Mouse (Mus musculus) right cerebral cortex, postnatal 4 days (tissue): ENCODE results near the gene Sgcg.

ENCODE experiments used
- DNase-seq: peaks from one replicate; pipeline ENCODE4 v3.0.0-alpha.2; 2022

The Sgcg gene

DNA sequence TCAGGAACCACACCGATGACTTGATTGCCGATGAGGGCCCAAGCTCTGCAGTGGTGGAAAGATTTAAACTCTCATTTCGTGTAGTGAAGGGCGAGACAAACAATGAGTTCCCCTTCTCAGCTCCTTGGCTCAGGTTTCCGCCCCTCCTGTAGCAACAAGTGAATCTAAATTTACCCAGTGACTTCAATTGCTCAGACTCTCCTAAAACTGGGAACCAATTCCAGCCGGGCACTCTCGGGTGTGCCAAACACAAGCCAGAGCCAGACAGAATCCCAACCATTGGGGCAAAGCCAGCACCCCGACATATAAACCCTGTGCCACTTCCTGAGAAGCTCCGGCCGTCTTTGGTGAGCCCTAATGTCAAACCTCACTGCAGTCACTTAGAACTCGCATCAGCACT lies at the start of gene Sgcg:
TSS of gene Sgcg (minus strand) at position 139 of the 400 bp plus-strand sequence.
- DNase-seq: no peak

DNA sequence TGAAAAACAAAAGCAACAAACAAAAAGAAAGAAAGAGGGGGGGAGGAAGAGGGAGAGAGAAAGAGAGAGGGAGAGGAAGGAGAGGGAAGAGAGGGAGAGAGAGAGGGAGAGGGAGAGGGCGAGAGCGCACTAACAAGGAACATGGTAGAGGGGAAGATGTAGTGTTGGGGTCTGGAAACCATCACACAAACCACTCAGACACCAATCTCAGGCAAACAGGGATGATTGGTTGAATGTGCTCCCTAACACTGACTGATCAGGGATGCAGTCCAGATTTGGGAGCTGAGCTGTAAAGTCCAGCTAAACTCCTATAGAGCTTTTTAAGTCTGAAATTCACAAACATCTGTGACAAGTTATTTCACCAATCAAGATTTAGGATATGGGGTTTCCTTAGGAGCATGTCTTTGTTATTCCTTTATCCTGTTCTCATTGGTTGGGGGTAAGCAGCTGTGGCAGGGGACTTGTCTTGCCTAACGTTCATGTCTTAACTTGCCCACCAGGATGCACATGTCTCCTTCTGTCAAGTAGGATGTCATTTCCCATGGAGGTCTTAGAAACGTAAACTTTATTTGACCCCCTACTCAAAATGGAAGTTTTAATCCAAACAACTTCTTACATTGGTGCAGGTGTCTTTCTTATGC lies 45.8 kb upstream of the Sgcg start:
- DNase-seq: no peak

DNA sequence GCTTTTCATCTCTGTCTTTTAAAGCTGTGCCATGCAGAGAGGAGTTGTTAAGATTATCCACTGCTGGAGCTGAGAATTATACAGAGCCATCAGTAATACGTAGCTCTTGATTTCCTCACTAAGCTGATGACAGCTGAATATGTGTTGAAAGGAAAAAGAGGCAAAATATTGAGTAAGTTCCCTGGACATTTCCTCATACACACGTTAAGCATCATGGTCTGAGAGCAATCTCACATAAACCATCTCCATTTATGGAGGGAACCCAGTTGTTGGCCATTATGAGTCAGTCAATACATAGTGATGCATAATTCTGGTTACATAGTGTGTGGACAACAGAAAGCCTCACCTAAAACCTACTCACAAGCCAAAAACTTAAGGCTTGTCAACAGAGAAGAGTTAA lies 44.1 kb upstream of the Sgcg start:
- no peak for DNase-seq

DNA sequence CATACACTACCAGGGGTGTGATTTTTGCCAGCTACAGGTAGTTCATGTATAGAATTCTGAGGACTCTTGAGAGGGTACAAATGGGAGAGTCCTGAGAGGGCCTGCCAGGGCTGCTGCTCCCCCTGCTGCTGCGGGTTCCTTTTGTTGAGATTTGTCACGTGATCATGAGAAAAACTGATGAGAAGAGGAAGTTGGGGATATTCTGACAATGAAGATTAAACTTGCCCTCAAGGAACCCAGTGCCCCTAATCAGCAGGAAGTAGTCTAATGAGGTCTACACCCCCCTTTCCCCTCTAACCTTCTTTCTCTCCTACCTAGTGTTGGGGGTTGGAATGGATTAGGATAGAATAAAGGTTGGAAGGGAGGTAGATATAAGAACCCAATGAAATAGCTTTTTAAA lies 43.0 kb upstream of the Sgcg start:
- no peak for DNase-seq

DNA sequence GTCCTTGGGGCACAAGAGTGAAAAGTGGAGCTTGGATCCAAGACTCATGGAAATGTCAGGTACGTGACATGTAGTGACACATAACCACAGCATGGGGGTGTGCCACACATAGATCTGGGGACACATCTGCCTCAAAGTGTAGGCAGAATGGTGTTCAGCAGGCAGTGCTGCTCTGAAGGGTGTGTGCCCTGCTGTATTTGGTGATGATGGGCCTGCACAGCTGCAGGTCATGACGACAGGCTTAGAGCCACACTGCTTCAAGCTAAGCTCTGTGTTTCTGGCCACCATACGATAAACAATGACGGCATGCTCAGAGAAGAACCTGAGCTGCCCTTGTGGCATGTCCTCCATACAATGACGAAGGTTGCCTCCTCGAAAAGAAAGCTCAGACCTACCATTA lies 41.5 kb upstream of the Sgcg start:
- DNase-seq: no peak

DNA sequence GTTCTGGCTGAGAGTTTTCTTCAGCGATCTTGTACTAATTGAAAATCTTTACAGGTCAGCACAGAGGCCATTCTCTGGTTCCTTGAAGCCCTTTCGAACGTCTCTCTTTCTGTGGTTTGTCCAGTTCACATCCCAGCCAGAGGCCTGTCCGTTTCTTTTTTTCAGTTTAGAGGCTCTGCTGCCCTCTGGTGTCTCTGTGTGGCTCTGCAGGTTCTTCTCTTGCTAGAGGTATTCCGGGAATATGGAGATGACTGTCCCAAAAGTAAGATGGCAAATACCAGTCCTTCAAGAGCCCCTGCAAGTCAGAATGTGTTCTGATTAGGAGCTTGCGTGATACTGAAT lies 36.4 kb upstream of the Sgcg start:
- peak; percentile 62 for DNase-seq

DNA sequence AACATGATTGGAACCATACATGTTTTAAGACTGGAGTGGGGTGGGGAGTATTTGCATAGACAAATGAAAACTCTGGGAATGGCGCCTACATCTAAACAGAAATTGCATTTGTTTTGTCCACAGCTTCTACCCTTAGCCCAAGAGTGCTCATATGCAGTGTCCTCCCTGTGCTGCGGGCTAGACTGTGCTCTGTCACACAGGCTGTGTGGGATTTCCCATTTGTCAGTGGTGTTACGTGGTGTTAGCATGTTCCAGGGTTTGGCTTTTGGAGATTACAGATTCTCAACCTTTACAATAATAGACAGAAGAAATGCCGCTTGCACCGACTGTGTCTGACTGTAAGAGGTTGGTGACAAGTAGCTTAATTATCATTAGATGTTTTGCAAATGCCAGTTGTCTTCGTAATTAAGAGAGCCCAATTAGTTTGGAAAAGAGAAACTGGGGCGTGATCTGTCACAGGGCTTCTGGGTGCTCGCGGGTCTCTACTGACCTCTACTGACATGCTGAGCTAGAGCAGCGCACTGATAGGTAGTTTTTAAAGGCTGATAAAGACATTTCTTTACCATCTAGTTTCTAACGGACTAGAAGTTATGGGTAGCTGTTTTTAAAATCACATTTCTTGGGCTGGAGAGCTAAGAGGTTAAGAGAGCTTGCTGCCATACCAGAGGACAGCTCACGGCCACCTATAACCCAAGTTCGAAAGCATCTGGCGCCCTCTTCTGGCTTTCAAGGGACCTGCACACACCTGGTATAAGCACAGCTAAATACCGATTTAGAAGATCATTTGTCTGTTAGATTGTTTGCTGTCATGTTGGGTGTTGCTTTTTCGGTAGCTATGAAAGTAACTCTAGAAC lies 35.8 kb upstream of the Sgcg start:
- peak; percentile 51 for DNase-seq

DNA sequence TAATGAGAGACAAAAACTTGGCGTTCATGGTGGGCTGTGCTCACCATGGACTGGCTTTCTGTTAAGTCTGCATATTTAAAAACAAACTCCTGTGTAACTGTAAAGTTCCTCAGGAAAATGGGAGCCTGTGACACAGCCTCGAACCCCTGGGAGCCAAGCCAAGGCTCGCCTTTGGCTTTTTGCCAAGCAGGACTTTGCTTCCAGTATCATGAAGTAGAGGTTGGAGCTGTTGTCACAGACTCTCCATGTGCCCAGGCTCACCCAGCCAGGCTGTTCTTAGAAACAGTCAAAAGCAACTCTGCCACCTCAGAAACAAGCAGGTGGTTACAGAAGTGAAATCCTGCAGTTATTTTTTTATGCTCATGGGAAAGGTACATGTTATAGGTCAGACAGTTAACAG lies 32.4 kb upstream of the Sgcg start:
- no peak for DNase-seq

DNA sequence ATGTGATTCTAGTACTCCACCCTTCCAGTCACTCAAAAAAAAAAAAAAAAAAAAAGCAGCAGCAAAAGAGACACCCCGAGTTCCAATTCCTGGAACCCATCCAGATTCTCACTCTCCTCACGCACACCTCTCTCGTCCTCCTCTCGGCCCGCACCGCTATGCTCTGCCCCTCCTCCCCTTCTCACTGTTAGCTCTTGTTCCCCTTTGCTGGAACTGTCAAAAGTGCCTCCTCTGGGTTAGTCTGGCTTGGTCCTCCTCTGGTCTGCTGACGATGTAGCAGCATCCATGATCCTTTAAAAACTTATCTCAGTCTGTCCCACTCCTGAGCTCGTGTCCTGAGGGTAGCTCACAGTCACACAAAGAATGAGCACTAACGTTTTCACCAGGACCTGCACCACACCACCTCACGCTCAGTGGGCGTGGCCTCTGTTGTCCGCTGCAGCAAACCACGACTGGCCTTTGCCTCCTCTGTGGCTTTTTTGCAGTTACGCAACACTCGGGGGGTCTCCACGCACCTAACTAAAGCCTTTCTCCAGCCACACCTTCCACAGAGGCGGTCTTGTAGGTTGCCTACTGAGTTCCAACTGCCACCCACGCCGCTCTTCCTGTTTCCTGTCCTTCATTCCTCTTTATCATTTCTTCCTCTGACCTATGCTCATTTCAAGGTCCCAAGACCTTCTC lies 30.5 kb upstream of the Sgcg start:
- DNase-seq: no peak

DNA sequence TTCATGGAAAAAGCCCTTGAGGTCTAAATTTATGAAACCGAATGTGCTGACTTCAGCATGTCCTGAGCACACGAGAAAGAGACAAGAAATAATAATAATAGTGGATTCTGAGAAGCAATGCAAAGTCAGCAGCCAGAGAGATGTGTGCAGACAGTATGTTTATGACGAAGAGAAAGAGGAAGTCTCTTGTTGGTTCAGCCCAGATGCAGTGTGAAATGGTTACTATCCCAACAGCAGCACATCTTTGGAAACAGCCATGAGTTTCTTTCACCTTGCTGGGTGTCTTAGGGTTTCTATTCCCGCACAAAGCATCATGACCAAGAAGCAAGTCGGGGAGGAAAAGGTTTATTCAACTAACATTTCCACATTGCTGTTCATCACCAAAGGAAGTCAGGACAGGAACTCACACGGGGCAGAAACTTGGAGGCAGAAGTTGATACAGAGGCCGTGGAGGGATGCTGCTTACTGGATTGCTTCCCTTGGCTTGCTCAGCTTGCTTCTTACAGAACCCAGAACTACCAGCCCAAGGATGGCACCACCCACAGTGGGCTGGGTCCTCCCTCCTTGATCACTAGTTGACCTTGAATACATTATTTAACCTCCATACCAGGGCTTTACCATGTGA lies 20.5 kb upstream of the Sgcg start:
- no peak for DNase-seq

DNA sequence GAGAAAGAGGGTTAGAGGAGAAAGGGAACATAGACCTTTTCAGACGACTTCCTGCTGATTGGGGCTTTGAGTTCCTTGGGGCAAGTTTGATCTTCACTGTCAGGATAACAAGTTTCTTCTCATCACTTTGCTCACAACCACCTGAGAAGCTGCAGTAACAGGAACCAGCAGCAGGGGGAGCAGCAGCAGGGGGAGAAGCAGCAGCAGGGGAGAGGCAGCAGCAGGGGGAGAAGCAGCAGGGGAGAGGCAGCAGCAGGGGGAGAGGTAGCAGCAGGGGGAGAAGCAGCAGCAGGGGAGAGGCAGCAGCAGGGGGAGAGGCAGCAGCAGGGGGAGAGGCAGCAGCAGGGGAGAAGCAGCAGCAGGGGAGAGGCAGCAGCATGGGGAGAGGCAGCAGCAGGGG lies 19.0 kb upstream of the Sgcg start:
- peak; percentile 53 for DNase-seq

DNA sequence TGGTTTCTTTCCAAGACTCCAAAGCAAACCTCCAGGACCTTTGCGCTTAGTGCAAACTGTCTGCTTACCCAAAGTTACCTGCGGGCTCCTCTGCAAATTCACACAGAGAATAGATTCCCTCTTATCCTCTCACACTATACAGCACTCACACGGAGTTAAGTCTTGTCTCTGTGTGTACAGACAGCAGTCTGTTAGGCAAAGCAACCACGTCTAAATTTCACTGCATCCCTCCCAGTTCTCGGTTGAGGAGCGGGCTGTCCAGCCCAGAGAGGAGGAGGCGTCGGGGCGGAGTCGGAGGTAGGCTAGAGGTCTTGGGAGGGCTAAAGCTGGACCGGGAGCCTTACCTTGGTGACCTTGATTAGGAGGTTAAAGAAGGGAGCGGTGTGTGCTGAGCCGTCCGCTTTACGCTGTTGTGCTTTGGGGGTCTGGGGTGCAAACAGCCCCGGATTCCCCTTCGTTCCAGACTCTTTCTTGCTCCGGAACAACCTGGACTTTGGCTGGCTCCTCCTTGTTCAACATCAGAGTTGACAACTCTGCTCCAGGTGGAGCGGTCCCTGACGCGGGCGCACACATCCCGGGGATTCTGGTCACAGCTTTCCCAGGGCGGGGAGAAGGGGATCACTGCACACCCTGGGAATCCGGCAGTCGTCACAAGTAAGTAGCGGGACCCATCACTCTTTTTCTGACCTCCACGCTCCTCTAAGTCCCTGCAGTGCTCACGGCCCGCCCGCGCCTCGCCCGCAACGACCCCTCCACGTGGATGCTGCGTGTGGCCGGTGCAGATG lies 16.3 kb upstream of the Sgcg start:
- no peak for DNase-seq

DNA sequence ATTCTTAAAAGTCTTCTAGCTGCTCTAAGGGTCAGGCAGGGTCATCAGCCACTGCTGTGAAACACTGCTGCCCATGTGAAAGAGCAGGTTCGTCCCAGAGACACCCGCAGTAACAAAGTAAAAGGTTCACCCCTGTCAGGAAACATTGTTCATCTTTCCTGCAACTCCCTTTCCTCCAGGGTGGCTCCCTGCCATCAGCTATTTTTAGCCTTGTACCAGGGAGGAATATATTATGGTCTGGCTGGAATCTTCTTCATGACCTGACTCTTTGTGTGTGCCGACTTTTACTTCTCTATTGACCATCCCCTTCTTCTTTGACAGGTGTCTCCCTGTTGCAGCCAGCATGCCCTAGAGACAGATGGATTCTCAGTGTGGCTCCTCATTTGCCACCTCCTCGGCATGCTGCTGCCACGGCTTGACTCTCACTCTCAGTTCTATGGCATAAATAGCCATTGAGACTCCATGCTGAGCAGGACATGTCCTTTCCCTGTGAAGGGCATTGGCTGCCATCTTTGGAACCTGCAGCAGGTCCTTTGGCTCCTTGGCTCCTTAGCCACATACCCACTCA lies 9.7 kb upstream of the Sgcg start:
- no peak for DNase-seq

DNA sequence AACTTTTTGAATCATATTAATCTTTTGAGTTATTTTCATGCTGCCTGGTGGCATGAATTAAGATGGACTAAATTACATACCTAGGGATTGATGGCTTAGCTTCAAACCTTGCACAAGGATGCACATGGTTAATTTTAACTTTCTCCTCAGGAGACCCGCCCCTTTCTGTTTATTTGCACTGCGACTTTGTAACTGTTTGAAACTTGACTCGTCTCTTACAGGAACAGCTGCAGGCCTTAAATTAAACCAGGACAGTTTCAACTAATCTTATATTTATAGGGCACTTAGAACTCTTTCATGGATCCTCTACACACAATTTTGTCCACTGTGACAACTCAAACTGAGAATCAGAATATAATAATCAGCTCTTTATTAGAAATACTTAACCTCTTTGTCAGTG lies 794 bp upstream of the Sgcg start:
- no peak for DNase-seq

DNA sequence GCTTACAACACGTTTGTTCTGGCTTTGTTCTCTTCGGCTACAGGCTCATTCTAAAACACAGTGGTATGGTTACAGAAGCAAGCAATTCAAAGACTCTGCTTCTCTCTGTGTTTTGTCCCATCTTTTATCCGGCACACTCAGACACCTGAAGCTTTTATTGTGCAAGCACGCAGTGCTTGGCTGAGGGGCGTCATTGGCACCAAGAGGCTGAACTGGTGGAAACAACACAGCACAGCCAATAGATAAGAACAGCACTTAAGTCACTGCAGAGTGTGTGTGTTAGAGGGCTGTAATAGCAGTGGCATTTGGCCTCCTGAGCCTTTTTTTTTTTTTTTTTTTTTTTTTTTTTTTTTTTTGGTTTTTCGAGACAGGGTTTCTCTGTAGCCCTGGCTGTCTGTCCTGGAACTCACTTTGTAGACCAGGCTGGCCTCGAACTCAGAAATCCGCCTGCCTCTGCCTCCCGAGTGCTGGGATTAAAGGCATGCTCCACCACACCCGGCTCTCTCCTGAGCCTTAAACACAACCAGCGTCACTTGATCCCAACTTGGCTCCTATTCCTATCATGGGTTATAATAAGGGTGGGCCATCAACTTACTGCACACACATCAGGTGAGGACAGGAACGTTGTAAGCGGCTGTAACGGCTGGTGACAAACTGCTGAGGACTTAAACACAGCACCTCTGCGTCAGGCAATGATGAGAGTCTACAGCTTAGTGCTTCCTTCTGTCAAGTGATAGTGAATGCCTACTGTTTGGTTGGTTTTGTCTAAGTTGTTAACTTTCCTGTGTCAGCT lies 5.5 kb downstream of the Sgcg start:
- DNase-seq: no peak

DNA sequence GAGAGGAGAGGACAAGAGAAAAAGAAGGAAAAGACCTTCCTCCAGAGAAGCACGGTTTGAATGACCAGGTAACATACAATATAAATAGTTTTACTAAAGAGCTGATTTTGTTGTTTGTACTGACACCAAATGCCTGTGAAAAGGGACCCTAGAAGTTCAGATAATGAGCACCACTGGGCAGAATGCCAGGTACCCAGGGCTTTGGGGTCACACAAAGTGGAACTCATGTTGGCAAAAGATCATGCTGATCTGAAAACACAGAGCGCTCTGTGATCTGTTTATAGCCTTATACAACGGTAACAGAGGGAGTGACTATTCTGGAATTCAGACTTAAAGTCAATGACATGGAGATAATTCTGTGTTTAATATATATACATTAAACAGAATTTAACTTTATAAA lies 11.8 kb downstream of the Sgcg start:
- no peak for DNase-seq

DNA sequence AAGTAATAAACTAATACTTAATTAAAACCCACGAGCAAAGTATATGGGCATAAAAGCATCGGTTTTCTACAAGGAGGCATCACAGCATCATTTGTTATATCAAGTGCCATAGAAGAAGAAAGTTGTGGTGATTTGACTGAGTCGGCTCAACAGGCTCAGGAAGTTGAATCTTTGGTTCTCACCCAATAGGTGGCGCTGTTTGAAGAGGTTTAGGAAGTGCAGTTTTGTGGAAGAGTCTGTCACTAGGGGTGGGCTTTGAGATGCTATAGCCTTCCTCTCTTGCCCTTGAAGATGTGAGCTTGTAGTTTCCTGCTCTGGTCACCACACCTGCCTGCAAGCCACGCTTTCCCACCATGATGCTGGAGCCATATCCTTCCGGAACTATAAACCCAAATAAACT lies 15.7 kb downstream of the Sgcg start:
- DNase-seq: no peak

DNA sequence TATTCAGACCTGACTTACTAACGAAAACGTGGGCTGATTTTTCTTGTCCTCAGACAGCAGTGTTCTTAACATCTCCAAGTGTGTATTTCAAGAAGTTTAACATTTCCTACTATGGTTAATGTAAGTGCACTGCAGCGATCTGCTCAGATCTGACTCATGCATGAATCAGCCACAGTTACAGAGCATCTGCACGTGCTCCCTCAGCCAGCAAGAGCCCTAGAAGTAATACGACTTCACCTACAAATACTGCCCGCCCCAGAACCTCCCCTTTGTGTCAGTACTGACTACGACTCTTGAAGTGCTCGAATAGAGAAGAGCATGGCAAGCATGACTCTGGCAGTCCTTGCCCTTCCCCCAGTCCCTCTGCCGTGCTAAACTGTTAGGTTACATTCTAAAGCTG lies 19.5 kb downstream of the Sgcg start:
- no peak for DNase-seq

DNA sequence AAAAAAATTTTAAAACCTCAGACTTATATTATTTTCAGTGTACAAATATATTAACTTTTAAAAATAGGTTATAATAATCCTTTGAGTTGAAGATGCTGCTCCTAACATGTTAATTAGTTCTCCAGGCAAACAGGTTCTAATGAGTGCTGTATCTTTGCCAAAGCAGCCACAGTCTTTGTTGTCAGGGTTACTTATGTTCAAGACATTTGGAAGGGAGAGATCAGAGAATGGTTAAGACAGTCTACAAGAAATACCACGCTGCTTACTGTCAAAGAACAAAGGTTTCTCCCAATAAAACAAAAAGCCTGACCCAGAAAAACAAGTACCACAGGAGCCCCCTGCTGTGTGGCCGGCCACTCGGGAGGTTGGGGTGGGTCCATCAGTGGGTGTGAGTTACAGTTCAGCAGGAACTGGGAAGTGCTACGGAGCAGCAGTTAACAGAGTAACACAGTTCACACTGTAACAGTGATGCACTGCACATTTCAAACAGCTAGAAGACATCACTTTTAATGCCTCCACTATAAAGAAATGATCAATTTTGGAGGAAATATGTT lies 21.1 kb downstream of the Sgcg start:
- DNase-seq: no peak

DNA sequence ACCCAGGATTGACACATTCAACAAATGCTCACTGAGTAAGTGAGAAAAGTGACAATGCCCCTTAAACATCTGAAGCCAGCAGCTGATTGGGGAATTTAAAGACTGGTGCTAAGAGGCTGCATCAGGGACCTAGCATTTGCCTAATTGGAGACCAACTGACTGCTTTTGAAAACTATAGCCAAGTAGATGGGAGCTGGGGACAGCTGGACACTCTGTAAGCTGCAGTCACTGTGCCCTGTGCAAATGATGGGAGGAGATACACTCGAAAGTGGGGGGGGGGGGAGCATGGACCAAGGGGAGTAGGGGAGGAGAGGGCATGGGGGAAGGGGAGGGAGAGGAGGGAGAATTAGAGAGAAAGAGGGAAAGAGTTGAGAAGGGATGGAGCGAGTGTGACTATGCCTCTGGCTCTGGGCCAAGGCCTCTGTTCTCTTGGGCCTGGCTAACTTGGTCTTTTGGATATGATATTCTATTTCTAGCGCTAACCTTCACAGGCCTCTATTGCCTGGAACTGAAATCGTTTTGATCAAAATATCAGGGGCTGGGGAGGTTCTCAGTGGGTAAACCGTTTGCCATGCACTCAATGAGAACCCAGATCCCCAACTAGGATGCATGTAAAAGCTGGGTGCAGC lies 22.3 kb downstream of the Sgcg start:
- DNase-seq: no peak

DNA sequence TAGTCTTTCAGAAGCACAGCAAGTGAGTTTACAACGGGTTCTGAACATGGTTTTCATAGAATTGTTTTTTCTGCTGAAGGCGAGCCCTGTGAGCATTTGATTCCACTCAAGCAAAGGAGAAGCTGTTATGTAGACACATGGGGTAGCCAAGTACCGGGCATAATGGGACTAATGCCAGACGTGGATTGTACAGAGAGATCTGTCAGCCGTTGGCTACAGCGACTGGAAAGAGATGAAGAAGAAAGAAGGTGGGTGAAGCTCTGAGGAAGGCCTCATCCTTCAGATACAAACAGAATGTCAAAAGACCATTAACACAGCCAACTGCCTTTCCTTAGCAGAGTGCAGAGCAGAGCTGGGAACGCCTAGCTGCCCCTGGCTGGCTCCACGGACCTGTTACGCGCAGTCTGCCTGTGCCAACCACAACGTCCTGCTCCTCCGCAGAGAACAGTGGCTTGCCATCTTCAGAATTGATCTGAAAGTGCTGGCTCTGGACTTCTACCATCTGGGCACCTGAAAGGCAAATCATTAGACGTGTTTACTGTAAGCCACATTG lies 26.2 kb downstream of the Sgcg start:
- no peak for DNase-seq
